Mouse (Mus musculus) brain, embryonic 14.5 days (tissue): ENCODE results near the gene Ern2.

ENCODE experiments used
- CTCF ChIP-seq: fragments of 200-500 bp; IDR thresholded peaks from 2 replicates; pipeline ENCODE4 v1.5.1; 2012; ENCODE audit warnings: inconsistent platforms, mild to moderate bottlenecking, moderate library complexity, borderline replicate concordance; ENCODE audit not compliant: insufficient read depth, insufficient read length; ENCODE audit errors: extremely low read depth
- POLR2A ChIP-seq: fragments of 200-500 bp; IDR thresholded peaks from 2 replicates; pipeline ENCODE4 v1.6.1; 2012; ENCODE audit warnings: mild to moderate bottlenecking, inconsistent platforms, borderline replicate concordance; ENCODE audit not compliant: poor library complexity, insufficient read depth, insufficient read length, severe bottlenecking; ENCODE audit errors: extremely low read depth

DNA sequence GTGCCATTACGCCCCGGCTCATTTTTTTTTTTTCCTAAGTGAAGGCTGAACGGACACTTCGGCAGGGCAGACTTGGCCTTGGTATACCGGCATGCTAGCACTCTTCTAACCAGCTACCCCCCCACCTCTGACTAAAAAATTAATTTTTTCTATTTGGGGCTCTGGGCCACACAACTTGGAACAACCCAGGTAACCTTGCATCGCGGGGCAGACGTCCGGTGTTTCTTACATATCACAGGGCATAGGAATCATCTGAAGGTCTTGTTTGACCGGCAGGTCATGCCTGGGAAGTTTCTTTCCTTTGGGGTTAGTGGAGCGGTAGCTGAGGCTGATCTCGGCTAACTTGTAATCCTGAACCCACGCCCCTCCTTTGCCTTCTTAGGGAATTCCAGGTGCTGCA is 27.5 kb downstream of the Ern2 start:
- no peak for TF ChIP-seq POLR2A
- TF ChIP-seq CTCF, result no peak
